Mouse (Mus musculus): ENCODE data around the gene 5830473C10Rik. TPM values are rescaled to one million over a fixed set of nuclear protein-coding genes. Genes with fewer than 3 reads are reported as not detected.
A peak's percentile ranks its signal among the peaks of the same experiment; 100 is the strongest.

The 5830473C10Rik gene
- polyA plus RNA-seq, 1 experiment from 2014 or later, result not detected

DNA sequence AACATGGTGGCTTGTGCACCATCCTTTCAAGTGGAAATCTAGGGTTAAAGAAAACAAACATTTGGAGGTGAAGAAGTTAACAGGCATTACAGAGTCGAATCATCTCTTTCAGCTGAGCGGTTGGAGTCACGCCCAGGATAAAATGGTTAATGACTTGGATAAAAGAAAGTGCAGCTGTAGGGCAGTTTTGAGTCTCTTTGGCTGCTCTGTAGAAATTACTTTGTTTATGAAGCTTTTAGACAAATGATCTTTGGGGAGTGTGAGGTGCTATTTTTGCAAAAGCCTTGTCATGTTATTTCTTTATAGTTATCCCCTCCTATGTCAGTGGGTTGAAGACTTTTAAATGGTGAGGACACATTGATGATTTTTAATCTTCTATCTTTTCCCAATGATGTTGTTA lies 10.3 kb downstream of the 5830473C10Rik start:
- Histone ChIP-seq H3K4me2 (no peak overlapping the region), H3K4me1 (no peaks in the 10 kb centered on the region), H3K36me3 (replicated peaks) (no peaks in the 10 kb centered on the region), H3K4me3 (replicated peaks) (no peak overlapping the region), H3K9ac (no peak overlapping the region), H3K27ac (no peak overlapping the region), H3K27me3 (no peaks in the 10 kb centered on the region), H3K9me3 (no peaks in the 10 kb centered on the region)
- no peak for ATAC-seq (ENCODE audit: low FRiP score)
- WGBS, result 65% methylated on average over 3 of the region's 3 CpGs

DNA sequence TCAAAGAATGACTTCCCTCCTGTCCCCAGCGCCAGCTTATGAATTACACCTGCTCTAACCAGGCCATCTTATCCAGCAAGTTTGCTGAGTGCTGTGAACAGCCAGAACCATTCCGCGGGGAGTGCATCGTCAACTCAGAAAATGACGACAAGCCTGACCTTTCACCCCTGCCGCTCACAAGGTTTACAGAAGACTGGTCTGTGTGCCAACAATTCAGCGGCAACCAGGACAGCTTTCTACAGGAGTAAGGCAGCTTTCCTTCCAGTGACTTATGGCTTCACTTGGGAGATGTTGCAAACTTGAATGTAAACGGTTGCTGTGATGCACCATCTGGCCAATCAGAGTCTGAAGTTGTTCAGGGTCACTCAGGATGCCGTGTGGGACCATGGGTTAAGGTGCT lies 16.8 kb downstream of the 5830473C10Rik start:
- Histone ChIP-seq H3K9ac (no peak overlapping the region), H3K4me1 (no peaks in the 10 kb centered on the region), H3K27me3 (no peaks in the 10 kb centered on the region), H3K9me3 (no peaks in the 10 kb centered on the region), H3K4me3 (replicated peaks) (no peak overlapping the region), H3K4me2 (no peak overlapping the region), H3K27ac (no peak overlapping the region), H3K36me3 (replicated peaks) (no peaks in the 10 kb centered on the region)
- ATAC-seq (ENCODE audit: low FRiP score), result no peak
- WGBS, result 91% methylated on average over 9 of the region's 9 CpGs

DNA sequence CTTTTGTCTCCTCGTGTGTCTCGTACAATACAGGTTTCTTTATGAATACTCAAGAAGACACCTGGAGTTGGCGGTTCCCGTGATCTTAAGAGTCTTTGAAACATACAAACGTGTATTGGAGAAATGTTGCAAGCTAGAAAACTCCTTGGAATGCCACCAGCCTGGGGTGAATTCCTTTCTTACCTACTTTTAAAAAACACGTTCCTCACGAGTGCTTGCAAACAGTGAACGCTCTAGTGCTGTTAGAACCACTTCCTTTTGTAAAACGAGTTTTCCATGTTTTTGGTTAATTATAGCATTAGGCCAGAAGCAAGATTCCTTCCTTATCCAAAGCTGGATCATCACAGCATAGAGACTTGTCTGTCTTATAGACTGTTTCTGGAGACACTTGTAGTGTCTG lies 18.6 kb downstream of the 5830473C10Rik start:
- Histone ChIP-seq H3K9ac (no peak overlapping the region), H3K9me3 (no peaks in the 10 kb centered on the region), H3K4me3 (replicated peaks) (no peak overlapping the region), H3K4me2 (no peak overlapping the region), H3K27ac (no peak overlapping the region), H3K27me3 (no peaks in the 10 kb centered on the region), H3K4me1 (no peaks in the 10 kb centered on the region), H3K36me3 (replicated peaks) (no peaks in the 10 kb centered on the region)
- 92% methylated on average over 9 of the region's 9 CpGs for WGBS
- ATAC-seq (ENCODE audit: low FRiP score), result no peak

DNA sequence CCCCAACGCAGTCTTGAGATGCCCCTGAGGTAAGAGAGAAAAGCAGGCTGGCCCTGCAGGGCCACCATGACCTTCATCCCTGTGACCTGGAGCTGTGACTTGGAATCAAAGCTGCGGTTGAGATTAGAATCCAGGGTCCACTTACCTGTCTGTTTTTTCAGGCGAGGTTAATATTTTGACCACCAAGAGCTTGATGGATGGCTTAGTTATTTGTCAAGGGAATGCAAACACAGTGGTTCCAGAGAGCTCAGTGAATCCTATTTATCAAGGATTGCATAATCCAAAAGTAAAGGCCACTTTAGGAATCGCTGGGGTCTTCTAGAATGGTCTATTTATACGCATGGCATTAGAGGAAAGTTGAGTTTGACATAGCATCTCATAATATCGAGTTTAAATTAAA lies 21.3 kb downstream of the 5830473C10Rik start:
- Histone ChIP-seq H3K4me3 (replicated peaks) (no peak overlapping the region), H3K27ac (no peak overlapping the region), H3K4me2 (no peak overlapping the region), H3K4me1 (no peaks in the 10 kb centered on the region), H3K36me3 (replicated peaks) (no peaks in the 10 kb centered on the region), H3K9me3 (no peaks in the 10 kb centered on the region), H3K9ac (no peak overlapping the region), H3K27me3 (no peaks in the 10 kb centered on the region)
- 87% methylated on average over 6 of the region's 6 CpGs for WGBS
- no peak for ATAC-seq (ENCODE audit: low FRiP score)

DNA sequence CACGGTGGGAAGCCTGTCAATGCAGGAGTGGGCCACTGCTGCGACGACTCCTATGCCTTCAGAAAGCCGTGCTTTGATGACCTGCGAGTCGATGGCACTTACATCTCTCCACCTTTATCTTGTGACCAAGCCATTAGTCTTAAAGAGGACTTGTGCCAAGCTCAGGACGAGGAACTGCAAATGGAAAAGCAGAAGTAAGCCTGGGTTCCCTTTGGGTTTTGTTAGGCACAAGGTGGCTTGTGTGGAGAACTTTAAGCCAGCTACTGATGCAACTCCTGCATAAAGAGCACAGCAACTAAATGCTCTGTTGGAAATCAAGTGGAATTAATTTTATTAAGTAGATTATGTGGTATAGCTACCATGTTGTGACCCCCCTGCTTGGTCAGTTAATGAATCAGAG lies 23.9 kb downstream of the 5830473C10Rik start:
- 82% methylated on average over 7 of the region's 7 CpGs for WGBS
- Histone ChIP-seq H3K27ac (no peak overlapping the region), H3K4me1 (no peaks in the 10 kb centered on the region), H3K4me3 (replicated peaks) (no peak overlapping the region), H3K36me3 (replicated peaks) (no peaks in the 10 kb centered on the region), H3K9ac (no peak overlapping the region), H3K27me3 (no peaks in the 10 kb centered on the region), H3K4me2 (no peak overlapping the region), H3K9me3 (no peaks in the 10 kb centered on the region)
- ATAC-seq (ENCODE audit: low FRiP score), result no peak

DNA sequence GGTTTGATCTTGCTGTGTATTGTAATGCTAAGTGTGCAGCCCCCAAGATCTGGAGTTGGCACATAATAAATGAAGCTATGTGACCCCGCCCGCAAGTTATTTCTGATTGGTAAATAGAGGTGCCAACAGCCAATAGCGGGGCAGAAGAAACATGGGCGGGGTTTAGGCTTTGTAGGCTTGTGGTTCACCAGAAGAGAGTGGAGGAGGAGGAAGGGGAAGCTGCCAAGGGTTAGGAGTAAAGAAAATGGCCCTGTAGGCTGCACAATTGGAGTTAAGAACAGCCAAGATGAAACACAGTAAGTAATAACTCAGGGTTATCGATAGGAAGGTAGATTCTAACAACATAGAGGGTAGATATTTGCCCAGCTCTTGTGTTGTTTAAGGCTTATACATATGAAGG lies 25.6 kb downstream of the 5830473C10Rik start:
- Histone ChIP-seq H3K36me3 (replicated peaks) (no peaks in the 10 kb centered on the region), H3K4me1 (no peaks in the 10 kb centered on the region), H3K9ac (no peak overlapping the region), H3K4me3 (replicated peaks) (no peak overlapping the region), H3K27me3 (no peaks in the 10 kb centered on the region), H3K27ac (no peak overlapping the region), H3K4me2 (no peak overlapping the region), H3K9me3 (no peaks in the 10 kb centered on the region)
- 70% methylated on average over 5 of the region's 5 CpGs for WGBS
- no peak for ATAC-seq (ENCODE audit: low FRiP score)

DNA sequence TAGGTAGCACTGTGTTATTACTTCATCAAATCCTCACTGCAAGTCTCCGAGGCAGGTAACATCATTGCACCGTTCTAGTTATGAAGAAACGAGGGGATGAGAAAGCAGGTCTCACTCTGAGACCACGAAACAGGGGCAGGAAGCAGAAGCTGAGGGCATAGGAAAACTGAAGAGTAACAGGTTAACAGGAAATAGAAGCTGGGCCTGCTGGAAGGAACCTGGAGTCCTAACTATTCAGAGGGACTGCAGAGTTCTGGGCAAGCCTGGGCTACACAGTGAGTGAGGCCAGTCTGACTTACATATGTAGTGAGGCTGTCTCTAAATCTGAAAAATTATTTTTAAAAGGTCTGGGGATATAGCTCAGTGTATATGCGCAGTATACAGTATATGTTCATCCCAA lies 27.2 kb downstream of the 5830473C10Rik start:
- no peak overlapping the region for H3K9ac ChIP-seq
- H3K4me1 ChIP-seq, result no peaks in the 10 kb centered on the region
- no peak overlapping the region for H3K4me3 ChIP-seq (replicated peaks)
- no peak overlapping the region for H3K4me2 ChIP-seq
- H3K9me3 ChIP-seq, result no peaks in the 10 kb centered on the region
- WGBS, result 95% methylated on average over 5 of the region's 5 CpGs
- H3K36me3 ChIP-seq (replicated peaks), result no peaks in the 10 kb centered on the region
- H3K27ac ChIP-seq, result no peak overlapping the region
- no peak for ATAC-seq (ENCODE audit: low FRiP score)
- H3K27me3 ChIP-seq, result no peaks in the 10 kb centered on the region

DNA sequence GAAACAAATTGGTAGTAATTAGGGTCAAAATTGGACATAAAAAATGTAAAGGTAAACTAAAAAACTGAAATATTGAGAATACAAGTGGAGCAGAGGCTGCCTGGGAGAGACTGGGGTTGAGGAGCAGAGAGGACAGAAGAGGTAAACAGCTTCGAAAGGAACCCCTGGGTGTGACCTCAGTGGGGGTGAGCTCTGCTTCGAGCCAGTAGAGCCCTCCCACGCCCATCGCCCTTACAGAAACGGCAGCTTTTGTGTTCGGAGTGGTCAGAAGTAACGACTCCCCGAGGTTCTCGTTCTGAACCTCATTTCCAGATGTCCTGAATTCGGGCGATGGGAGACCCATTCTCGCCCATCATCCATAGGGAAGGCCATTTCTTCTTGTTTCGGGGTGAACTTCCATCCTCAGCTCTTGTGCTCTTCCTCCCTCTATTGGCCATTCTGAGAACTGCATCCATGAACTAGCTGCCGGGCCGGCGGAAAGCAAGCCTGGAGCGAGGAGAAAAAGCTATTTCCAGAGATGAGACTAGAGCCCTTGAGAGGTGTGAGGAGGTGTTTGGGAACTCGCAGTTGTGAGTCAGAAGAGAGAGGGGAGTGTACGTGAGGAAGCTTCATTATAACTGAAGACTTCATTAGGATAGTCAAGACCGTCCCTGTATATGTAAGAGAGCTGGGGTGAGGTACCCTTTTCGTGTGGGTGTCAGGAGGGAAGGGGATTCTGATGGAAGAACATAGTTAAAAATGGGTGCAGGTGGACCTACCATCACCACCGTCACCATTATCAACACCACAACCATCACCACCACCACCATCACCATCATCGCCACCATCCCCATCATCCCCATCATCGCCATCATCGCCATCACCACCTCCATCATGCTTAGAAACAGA lies 28.0 kb downstream of the 5830473C10Rik start:
- 24% methylated on average over 25 of the region's 25 CpGs for WGBS
- Histone ChIP-seq H3K4me3 (replicated peaks) (peak overlapping the region; percentile 39), H3K9me3 (no peaks in the 10 kb centered on the region), H3K27ac (no peak overlapping the region), H3K4me1 (no peaks in the 10 kb centered on the region), H3K9ac (peak overlapping the region; percentile 50; the same call in 1 of the 2 replicates), H3K36me3 (replicated peaks) (no peaks in the 10 kb centered on the region), H3K27me3 (no peaks in the 10 kb centered on the region), H3K4me2 (peak overlapping the region; percentile 58)
- ATAC-seq (ENCODE audit: low FRiP score), result peak; percentile 80

DNA sequence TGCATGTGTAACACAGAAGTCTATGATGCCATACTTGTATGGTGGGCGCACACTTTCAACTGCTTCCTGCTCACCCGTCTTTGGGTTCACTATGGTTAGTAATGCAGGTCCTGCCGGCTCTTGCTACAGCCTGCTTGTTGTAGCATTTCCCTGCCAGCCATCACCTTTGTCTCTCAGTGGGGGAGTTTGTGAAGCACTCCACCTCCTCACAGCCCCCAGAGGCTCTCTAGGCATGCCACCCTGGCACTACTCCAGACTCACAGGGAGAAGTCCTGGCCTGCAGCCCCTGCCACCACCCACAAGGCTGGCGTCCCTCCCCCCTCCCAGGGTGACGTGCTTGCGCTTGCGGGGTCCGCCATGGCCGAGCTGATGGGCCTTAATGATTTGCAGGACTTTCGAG lies 29.8 kb downstream of the 5830473C10Rik start:
- Histone ChIP-seq H3K9me3 (no peaks in the 10 kb centered on the region), H3K4me3 (replicated peaks) (no peak overlapping the region), H3K27ac (no peak overlapping the region), H3K9ac (no peak overlapping the region), H3K36me3 (replicated peaks) (no peaks in the 10 kb centered on the region), H3K4me2 (no peak overlapping the region), H3K4me1 (no peaks in the 10 kb centered on the region), H3K27me3 (no peaks in the 10 kb centered on the region)
- ATAC-seq (ENCODE audit: low FRiP score), result no peak
- 81% methylated on average over 10 of the region's 10 CpGs for WGBS

DNA sequence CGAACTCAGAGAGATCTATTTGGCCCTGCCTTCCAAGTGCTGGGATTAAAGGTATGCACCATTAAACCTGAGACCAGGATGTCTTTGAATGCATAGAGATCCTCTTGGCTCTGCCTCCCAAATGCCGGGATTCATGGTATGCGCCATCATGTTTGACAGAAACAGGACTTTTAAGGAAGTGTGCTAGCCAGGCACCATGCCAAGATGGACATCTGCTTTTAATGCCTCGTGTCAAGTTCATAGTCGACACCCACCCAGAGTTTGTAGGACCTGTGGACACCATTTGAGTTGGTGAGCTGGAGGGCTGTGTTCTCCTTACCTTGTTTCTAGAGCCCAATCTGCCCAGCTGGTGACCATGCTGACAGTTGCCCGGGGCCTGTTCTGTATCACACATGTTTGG lies 31.0 kb downstream of the 5830473C10Rik start:
- ATAC-seq (ENCODE audit: low FRiP score), result no peak
- no peak overlapping the region for H3K27ac ChIP-seq
- H3K27me3 ChIP-seq, result no peaks in the 10 kb centered on the region
- H3K4me1 ChIP-seq, result no peaks in the 10 kb centered on the region
- no peaks in the 10 kb centered on the region for H3K36me3 ChIP-seq (replicated peaks)
- H3K9ac ChIP-seq, result no peak overlapping the region
- no peak overlapping the region for H3K4me3 ChIP-seq (replicated peaks)
- H3K4me2 ChIP-seq, result no peak overlapping the region
- H3K9me3 ChIP-seq, result no peaks in the 10 kb centered on the region
- WGBS, result 95% methylated on average over 6 of the region's 6 CpGs

DNA sequence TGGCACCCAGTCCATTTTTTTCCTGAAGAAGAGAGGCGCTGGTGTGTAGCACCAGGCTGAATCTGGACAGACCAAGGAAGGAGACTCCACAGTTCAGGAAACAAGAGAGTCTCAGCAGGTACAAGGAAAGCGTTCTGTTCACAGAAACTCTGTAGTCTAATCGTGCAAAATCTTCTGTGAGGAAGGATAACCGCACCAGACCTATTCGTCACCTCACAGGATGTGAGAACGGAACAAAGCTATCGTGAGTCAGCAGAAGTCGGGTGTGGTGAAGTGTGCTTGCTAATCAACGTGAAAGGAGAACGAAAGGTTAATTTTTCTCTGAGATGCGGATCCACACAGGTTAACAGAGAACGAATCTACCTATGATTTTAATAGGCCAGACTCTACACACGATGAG lies 34.0 kb downstream of the 5830473C10Rik start:
- Histone ChIP-seq H3K9me3 (no peaks in the 10 kb centered on the region), H3K36me3 (replicated peaks) (no peaks in the 10 kb centered on the region), H3K9ac (no peak overlapping the region), H3K27ac (no peak overlapping the region), H3K4me3 (replicated peaks) (no peak overlapping the region), H3K4me2 (no peak overlapping the region), H3K27me3 (no peaks in the 10 kb centered on the region), H3K4me1 (no peaks in the 10 kb centered on the region)
- ATAC-seq (ENCODE audit: low FRiP score), result no peak
- 91% methylated on average over 13 of the region's 13 CpGs for WGBS

DNA sequence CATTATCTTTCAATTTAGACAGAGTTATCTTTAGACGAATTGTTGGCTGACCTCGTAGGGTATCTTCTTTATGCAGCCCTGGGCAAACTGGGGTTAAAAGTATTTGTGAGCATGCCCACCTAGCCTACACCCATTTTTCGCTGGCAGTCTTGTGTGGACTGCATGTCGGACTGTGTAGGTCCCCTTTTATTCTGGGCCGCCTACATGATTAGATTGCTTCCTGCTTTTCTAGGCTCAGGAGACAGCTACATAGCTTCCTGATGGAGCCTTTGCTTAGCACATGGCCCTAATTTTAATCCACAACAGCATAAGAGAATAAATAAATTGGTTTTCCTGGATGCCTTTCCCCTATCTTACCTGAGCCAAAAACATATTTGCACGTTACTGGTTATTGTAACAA lies 35.2 kb downstream of the 5830473C10Rik start:
- no peak for ATAC-seq (ENCODE audit: low FRiP score)
- H3K4me1 ChIP-seq, result no peaks in the 10 kb centered on the region
- no peaks in the 10 kb centered on the region for H3K36me3 ChIP-seq (replicated peaks)
- no peak overlapping the region for H3K4me3 ChIP-seq (replicated peaks)
- no peaks in the 10 kb centered on the region for H3K9me3 ChIP-seq
- H3K27ac ChIP-seq, result no peak overlapping the region
- no peaks in the 10 kb centered on the region for H3K27me3 ChIP-seq
- whole genome bisulfite sequencing, result 83% methylated on average over 6 of the region's 6 CpGs
- H3K9ac ChIP-seq, result no peak overlapping the region
- H3K4me2 ChIP-seq, result no peak overlapping the region

DNA sequence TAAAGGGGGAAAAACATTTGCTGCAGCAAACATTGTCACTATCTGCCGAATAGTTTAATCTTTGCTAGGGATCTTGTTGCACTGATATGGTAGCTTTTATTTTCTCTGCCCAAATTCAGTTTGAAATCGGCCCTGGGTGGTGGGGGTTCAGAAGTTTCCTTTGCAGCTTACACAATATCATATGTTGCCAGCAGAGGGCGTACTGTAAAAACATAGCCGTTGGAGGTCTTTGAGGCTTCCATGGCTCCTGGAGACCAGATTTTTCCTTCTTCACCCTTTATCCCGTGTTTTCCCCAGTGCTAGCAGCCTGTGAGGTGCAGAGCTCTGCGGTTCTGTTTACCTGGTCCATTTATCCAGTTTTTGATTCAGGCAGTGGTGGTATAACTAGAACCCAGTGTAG lies 40.6 kb downstream of the 5830473C10Rik start:
- no peak for ATAC-seq (ENCODE audit: low FRiP score)

More for the DNA sequence above, 40.6 kb downstream of the 5830473C10Rik start:
- Histone ChIP-seq H3K4me1 (no peaks in the 10 kb centered on the region), H3K36me3 (replicated peaks) (no peaks in the 10 kb centered on the region), H3K4me2 (no peak overlapping the region), H3K4me3 (replicated peaks) (no peak overlapping the region), H3K9ac (no peak overlapping the region), H3K9me3 (no peaks in the 10 kb centered on the region), H3K27me3 (no peaks in the 10 kb centered on the region), H3K27ac (no peak overlapping the region)
- WGBS, result 24% methylated on average over 6 of the region's 6 CpGs
